Mouse (Mus musculus) G1E-ER4 (cell line): ENCODE results near the gene Psmc2. TPM values are rescaled to one million over a fixed set of nuclear protein-coding genes. Genes with fewer than 3 reads are reported as not detected.

Source experiments
- GATA1 ChIP-seq: IDR thresholded peaks from one replicate; pipeline ENCODE4 v1.8.0; 2012; ENCODE audit warnings: low read length, inconsistent platforms
- polyA plus RNA-seq: library from polyadenylated mRNA; stranded (reverse); fragments of >175 nt; gene quantifications from 2 replicates; pipeline ENCODE4 v1.2.3, GENCODE M21; 2012

Psmc2 gene
- polyA plus RNA-seq, result 7.1 and 15.7 TPM in 2 replicates

- TF ChIP-seq GATA1, result no peak
These were observed at the start of gene Psmc2, which contains the start of gene Dnajc2 for GRCm38 (mm10) chr5:21785053-21785452. TSS of gene Psmc2 (plus strand) at chr5:21785283. TSS of gene Dnajc2 (minus strand) at chr5:21785251.

GRCm38 (mm10) chr5:21735584-21735983, 49.5 kb upstream of the Psmc2 start:
- TF ChIP-seq GATA1, result no peak

GRCm38 (mm10) chr5:21736046-21736445, 49.0 kb upstream of the Psmc2 start:
- no peak for TF ChIP-seq GATA1

- no peak for TF ChIP-seq GATA1
These were observed 48.0 kb upstream of the Psmc2 start, which contains the start of gene Pmpcb for GRCm38 (mm10) chr5:21736956-21737585. TSS of gene Pmpcb (plus strand) at chr5:21737141.

- TF ChIP-seq GATA1, result no peak
These were observed 47.5 kb upstream of the Psmc2 start for GRCm38 (mm10) chr5:21737620-21738019.

GRCm38 (mm10) chr5:21739120-21739519, 46.0 kb upstream of the Psmc2 start:
- no peak for TF ChIP-seq GATA1

- no peak for TF ChIP-seq GATA1
These were observed 45.2 kb upstream of the Psmc2 start for GRCm38 (mm10) chr5:21739881-21740280.

GRCm38 (mm10) chr5:21743606-21744005, 41.5 kb upstream of the Psmc2 start:
- no peak for TF ChIP-seq GATA1

- TF ChIP-seq GATA1, result no peak
These were observed 40.4 kb upstream of the Psmc2 start for GRCm38 (mm10) chr5:21744651-21745050.

- no peak for TF ChIP-seq GATA1
These were observed 39.1 kb upstream of the Psmc2 start for GRCm38 (mm10) chr5:21745966-21746365.

- TF ChIP-seq GATA1, result no peak
These were observed 16.6 kb upstream of the Psmc2 start for GRCm38 (mm10) chr5:21768506-21768905.

- no peak for TF ChIP-seq GATA1
These were observed 15.2 kb upstream of the Psmc2 start for GRCm38 (mm10) chr5:21769841-21770240.

GRCm38 (mm10) chr5:21776491-21776890, 8.6 kb upstream of the Psmc2 start:
- TF ChIP-seq GATA1, result no peak

GRCm38 (mm10) chr5:21784161-21785052, 676 bp upstream of the Psmc2 start:
- no peak for TF ChIP-seq GATA1

GRCm38 (mm10) chr5:21785776-21786175, 693 bp downstream of the Psmc2 start:
- TF ChIP-seq GATA1, result no peak

- no peak for TF ChIP-seq GATA1
These were observed 1.4 kb downstream of the Psmc2 start for GRCm38 (mm10) chr5:21786258-21787185.
